Mouse (Mus musculus): ENCODE data around the gene Pea15a.

Pea15a gene

DNA sequence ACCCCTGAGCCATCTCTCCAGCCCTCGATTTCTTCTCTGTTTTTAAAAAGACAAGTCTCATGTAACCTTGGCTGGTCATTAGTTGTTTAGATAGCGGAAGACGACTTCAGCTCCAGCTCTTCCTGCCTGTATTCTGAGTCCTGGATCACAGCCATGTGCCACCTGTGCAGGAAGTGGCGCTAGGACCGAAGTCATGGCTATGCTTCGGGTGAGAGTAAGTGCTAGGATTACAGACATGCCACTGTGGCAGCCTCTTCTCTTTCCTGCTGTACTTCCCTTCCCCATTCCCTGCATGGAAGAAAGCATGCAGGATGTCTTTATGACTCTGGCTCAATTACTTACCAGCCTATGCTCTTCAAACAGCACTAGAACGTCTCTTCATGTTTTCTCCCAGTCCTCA, 27.5 kb downstream of the Pea15a start:
- no peak for DNase-seq (ENCODE audit: low spot score)

DNA sequence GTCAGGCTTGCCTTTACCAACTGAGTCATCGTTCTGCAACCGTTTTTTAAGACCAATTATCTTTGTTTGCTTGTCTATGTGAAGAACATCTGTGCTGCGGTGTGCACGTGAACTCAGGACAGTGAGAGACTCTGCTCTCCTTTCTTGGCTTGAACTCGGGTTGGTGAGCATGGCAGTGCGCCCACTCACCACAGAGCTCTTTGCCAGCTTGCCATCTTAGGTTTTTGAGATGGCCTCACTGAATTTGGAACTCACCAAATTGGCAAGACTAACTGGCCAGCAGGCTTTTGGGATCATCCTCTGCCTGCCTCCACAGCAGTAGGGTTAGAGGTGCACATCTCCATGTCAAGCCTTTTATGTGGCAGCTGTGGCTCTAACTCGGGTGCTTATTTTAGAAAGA, 28.8 kb downstream of the Pea15a start:
- no peak for DNase-seq (ENCODE audit: low spot score)

- DNase-seq (ENCODE audit: low spot score): no peak
Measured at GRCm38 (mm10) chr1:172173181-172173580, 33.4 kb downstream of the Pea15a start.

GRCm38 (mm10) chr1:172172381-172172780, 34.2 kb downstream of the Pea15a start:
- no peak for DNase-seq (ENCODE audit: low spot score)

GRCm38 (mm10) chr1:172169809-172170208, 36.8 kb downstream of the Pea15a start:
- no peak for DNase-seq (ENCODE audit: low spot score)

GRCm38 (mm10) chr1:172167911-172168310, 38.7 kb downstream of the Pea15a start:
- DNase-seq (ENCODE audit: low spot score): no peak

GRCm38 (mm10) chr1:172162959-172163358, 43.6 kb downstream of the Pea15a start:
- DNase-seq (ENCODE audit: low spot score): no peak

DNA sequence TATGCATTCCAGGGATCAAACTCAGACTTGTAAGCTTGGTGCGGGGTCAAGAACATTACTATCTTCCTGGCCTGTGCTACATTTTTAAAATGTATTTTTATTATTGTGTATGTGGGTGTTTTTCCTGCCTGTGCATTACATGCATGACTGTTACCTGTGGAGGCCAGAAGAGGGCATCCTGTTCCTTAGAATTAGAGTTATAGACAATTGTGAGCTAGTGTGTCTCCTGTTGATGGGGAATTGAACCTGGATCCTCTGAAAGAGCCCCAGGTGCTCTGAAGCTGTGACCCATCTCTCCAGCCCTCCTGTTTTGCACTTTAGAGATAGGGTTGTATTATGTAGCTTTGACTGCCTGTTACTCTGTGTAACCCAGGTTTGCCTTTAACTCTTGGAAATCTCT, 44.6 kb downstream of the Pea15a start:
- no peak for DNase-seq (ENCODE audit: low spot score)

DNA sequence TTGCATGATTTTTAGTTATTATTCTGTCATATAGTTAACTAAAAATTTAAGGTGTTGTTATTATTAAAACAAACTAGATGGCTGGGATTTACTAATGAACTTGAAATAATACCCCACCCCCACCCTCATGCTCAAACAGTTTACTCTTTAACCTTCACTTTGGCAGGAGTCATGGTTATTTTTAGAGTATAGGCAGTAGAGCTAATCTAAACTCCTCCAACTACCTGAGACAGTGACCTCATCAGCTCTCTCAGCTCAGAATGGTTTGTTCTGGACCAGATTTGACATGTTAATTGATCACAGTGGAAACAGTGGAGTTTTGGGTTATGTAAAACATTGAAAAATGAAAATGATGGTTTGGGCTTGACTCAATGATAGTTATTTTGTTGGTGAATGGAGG, 46.1 kb downstream of the Pea15a start:
- no peak for DNase-seq (ENCODE audit: low spot score)

DNA sequence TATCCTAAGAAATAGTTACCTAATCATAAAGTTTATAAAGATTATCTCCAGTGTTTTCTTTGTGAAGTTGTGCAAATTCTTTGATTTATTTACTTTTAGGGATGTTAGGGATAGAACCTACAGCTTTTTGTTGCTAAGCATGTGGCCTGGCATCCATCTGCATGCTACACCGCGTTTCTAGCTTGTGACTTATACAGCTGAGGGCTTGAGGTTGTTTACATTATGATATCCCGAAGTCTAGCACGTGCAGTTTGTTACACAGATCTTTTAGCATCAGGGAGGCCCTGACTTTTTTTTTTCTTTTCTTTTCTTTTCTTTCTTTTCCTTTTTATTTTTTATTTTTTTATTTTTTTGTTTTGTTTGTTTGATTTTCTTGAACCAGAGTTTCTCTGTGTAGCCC, 46.6 kb downstream of the Pea15a start:
- DNase-seq (ENCODE audit: low spot score): no peak

DNA sequence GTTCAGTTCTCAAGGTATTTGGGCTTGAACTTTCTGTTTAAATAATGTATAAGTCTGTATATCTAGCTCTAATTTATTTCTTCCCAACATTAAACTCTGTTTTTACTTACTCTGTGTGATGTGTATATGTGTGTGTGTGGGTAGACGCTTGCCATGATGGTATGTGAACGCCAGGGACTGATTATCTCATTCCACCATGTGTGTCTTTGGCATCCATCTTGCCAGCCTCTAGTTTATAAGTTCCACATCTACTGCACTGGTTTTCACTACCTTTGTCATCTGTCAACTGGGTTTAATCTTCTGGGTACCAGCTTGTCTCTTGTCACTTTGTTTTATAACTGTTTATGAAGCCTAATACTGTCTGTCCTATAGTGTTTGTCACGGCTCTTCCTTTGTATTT, 51.1 kb downstream of the Pea15a start:
- DNase-seq (ENCODE audit: low spot score): no peak

DNA sequence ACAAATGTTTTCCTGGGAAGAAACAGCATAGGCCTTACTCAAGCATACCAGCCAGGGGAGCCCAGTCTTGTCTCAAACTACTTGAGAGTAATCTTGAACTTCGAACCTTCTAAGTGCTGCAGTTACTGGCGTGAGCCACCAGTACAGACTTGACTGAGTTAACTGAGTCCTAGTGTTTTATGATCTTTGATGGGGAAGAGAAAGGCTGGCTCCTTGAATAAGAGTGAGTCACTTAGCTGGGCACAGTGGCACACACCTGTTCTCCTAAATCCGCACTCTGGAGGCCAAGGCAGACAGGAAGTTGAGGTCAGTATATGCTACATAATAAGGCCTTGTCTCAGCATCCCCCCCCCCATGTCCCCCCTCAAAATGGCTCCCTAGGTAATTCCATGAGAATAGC, 52.1 kb downstream of the Pea15a start:
- no peak for DNase-seq (ENCODE audit: low spot score)

- DNase-seq (ENCODE audit: low spot score): no peak
Measured at GRCm38 (mm10) chr1:172148955-172149815, 57.4 kb downstream of the Pea15a start.

- DNase-seq (ENCODE audit: low spot score): no peak
Measured at GRCm38 (mm10) chr1:172148279-172148954, 58.2 kb downstream of the Pea15a start.

DNA sequence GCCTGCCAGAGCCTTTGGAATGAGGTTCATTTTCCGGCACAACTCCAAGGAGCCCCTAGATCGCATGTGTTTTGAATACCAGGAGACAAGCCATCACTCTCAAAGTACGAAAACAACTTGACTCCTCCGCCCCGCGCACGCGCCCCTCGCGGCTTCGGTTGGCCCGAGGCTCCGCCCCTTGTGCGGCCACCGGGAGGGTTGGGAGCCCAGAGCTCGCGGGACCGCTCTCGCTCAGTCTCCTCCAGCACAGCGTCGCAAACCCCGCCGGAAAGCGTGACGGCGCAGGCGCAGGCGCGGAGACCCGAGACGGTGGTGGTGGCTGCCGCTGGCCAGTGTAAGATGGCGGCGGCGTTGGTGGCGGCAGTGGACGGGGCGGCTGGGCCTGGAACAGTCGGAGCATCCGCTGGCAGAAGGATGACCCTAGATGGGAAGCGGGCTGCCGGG, 58.7 kb downstream of the Pea15a start, which contains the start of gene Dcaf8:
Dcaf8 (plus strand) TSS at position 250 of the 444 bp plus-strand sequence.
- DNase-seq (ENCODE audit: low spot score): peak; percentile 93

Data from left cerebral cortex, adult 11 months (tissue).